Mouse (Mus musculus) hindbrain, embryonic 16.5 days (tissue): Measurements from ENCODE around the gene Lrrc61. TPM values are rescaled to one million over a fixed set of nuclear protein-coding genes. Genes with fewer than 3 reads are reported as not detected.

Experiments
- ATAC-seq: fragments of 200-750 bp; cut with Nextera tagmentation; 2 replicates; pipeline ENCODE4 v1.8.0; 2017; ENCODE audit warnings: moderate TSS enrichment, moderate library complexity
- H3K27ac ChIP-seq: fragments of 300-500 bp; sonication (generic); 2 replicates; pipeline ENCODE4 v1.5.1; 2014; ENCODE audit warnings: low read depth, mild to moderate bottlenecking, control low read depth, low read length, moderate library complexity
- H3K27me3 ChIP-seq: fragments of 300-500 bp; sonication (generic); replicated peaks from 2 replicates; pipeline ENCODE4 v1.6.1; 2014; ENCODE audit warnings: low read length; ENCODE audit not compliant: control insufficient read depth, insufficient read depth
- H3K36me3 ChIP-seq: fragments of 300-500 bp; sonication (generic); 2 replicates; pipeline ENCODE4 v1.6.1; 2014; ENCODE audit warnings: mild to moderate bottlenecking, low read length, moderate library complexity, mixed read lengths; ENCODE audit not compliant: control insufficient read depth, insufficient read depth
- H3K4me1 ChIP-seq: fragments of 300-500 bp; sonication (generic); 2 replicates; pipeline ENCODE4 v1.6.1; 2014; ENCODE audit warnings: low read depth, low read length; ENCODE audit not compliant: control insufficient read depth, insufficient read depth
- H3K4me2 ChIP-seq: fragments of 300-500 bp; sonication (generic); 2 replicates; pipeline ENCODE4 v1.6.1; 2014; ENCODE audit warnings: mild to moderate bottlenecking, low read length, control low read depth, moderate library complexity
- H3K4me3 ChIP-seq: fragments of 300-500 bp; sonication (generic); 2 replicates; pipeline ENCODE4 v1.5.1; 2014; ENCODE audit warnings: mild to moderate bottlenecking, low read length, control low read depth, moderate library complexity
- H3K9ac ChIP-seq: fragments of 300-500 bp; sonication (generic); 2 replicates; pipeline ENCODE4 v1.6.1; 2014; ENCODE audit warnings: low read depth, mild to moderate bottlenecking, control low read depth, low read length, moderate library complexity
- H3K9me3 ChIP-seq: fragments of 300-500 bp; sonication (generic); 2 replicates; pipeline ENCODE4 v1.6.1; 2014; ENCODE audit warnings: mild to moderate bottlenecking, low read length, moderate library complexity; ENCODE audit not compliant: control insufficient read depth
- WGBS: fragments of 180-500 bp; shearing (Covaris S2); extraction: QIAGEN DNeasy Blood & Tissue Kit; methylation state at CpG from one replicate; pipeline ENCODE4 v1.1.7; 2014; 5-methylcytosine and 5-hydroxymethylcytosine counted together
- polyA plus RNA-seq: library from polyadenylated mRNA; unstranded; fragments of >200 nt; fragmentation: Nextera tagmentation; extraction: Ambion mirVana; gene quantifications from 2 replicates; pipeline ENCODE4 v1.2.1, GENCODE M21; 2015

The Lrrc61 gene
- polyA plus RNA-seq, 1 experiment from 2014 or later, result 20.7 TPM

GRCm38 (mm10) chr6:48542631-48543030 lies 12.0 kb upstream of the Lrrc61 start:
- H3K36me3 ChIP-seq, result peaks cover 14% of the 10 kb centered on the region
- no peaks in the 10 kb centered on the region for H3K9me3 ChIP-seq
- no peak overlapping the region for H3K4me3 ChIP-seq
- WGBS, result 87% methylated on average over 3 of the region's 3 CpGs
- no peak overlapping the region for H3K9ac ChIP-seq
- H3K4me1 ChIP-seq, result peaks cover 17% of the 10 kb centered on the region
- ATAC-seq, result no peak
- no peak overlapping the region for H3K27ac ChIP-seq
- H3K4me2 ChIP-seq, result no peak overlapping the region
- H3K27me3 ChIP-seq, result no peaks in the 10 kb centered on the region

GRCm38 (mm10) chr6:48545251-48545650 lies 9.3 kb upstream of the Lrrc61 start:
- Histone ChIP-seq H3K4me3 (no peak overlapping the region), H3K27ac (no peak overlapping the region), H3K4me2 (no peak overlapping the region), H3K4me1 (no peaks in the 10 kb centered on the region), H3K27me3 (no peaks in the 10 kb centered on the region), H3K9me3 (no peaks in the 10 kb centered on the region), H3K9ac (no peak overlapping the region), H3K36me3 (peaks cover 9% of the 10 kb centered on the region)
- WGBS, result 75% methylated on average over 5 of the region's 5 CpGs
- no peak for ATAC-seq

- H3K4me1 ChIP-seq, result no peaks in the 10 kb centered on the region
- H3K9me3 ChIP-seq, result no peaks in the 10 kb centered on the region
- H3K4me2 ChIP-seq, result no peak overlapping the region
- no peak overlapping the region for H3K9ac ChIP-seq
- peak; percentile 22; the same call in 1 of the 2 replicates for ATAC-seq
- no peak overlapping the region for H3K4me3 ChIP-seq
- no peak overlapping the region for H3K27ac ChIP-seq
- no peaks in the 10 kb centered on the region for H3K27me3 ChIP-seq
- peaks cover 2% of the 10 kb centered on the region; the same call in 1 of the 2 replicates for H3K36me3 ChIP-seq
- 57% methylated on average over 1 of the region's 1 CpGs for WGBS
Observed at GRCm38 (mm10) chr6:48546271-48546670, 8.3 kb upstream of the Lrrc61 start.

- 79% methylated on average over 4 of the region's 4 CpGs for WGBS
- no peak overlapping the region for H3K4me3 ChIP-seq
- ATAC-seq, result no peak
- H3K9me3 ChIP-seq, result no peaks in the 10 kb centered on the region
- no peak overlapping the region for H3K4me2 ChIP-seq
- no peak overlapping the region for H3K9ac ChIP-seq
- H3K36me3 ChIP-seq, result peaks cover 2% of the 10 kb centered on the region; the same call in 1 of the 2 replicates
- H3K27me3 ChIP-seq, result no peaks in the 10 kb centered on the region
- no peaks in the 10 kb centered on the region for H3K4me1 ChIP-seq
- no peak overlapping the region for H3K27ac ChIP-seq
Observed at GRCm38 (mm10) chr6:48546858-48547257, 7.7 kb upstream of the Lrrc61 start.

- Histone ChIP-seq H3K4me2 (no peak overlapping the region), H3K4me3 (no peak overlapping the region), H3K9ac (no peak overlapping the region), H3K4me1 (no peaks in the 10 kb centered on the region), H3K36me3 (no peaks in the 10 kb centered on the region), H3K9me3 (no peaks in the 10 kb centered on the region), H3K27ac (no peak overlapping the region), H3K27me3 (no peaks in the 10 kb centered on the region)
- ATAC-seq, result no peak
- WGBS, result 91% methylated on average over 6 of the region's 6 CpGs
Observed at GRCm38 (mm10) chr6:48548314-48548713, 6.3 kb upstream of the Lrrc61 start.

GRCm38 (mm10) chr6:48552918-48553317 lies 1.7 kb upstream of the Lrrc61 start:
- Histone ChIP-seq H3K9me3 (no peaks in the 10 kb centered on the region), H3K27me3 (no peaks in the 10 kb centered on the region), H3K4me3 (no peak overlapping the region), H3K9ac (no peak overlapping the region), H3K27ac (no peak overlapping the region), H3K36me3 (no peaks in the 10 kb centered on the region; the same call in 1 of the 2 replicates), H3K4me1 (peaks cover 9% of the 10 kb centered on the region), H3K4me2 (no peak overlapping the region)
- WGBS, result 63% methylated on average over 4 of the region's 4 CpGs
- no peak for ATAC-seq

- H3K4me2 ChIP-seq, result peak overlapping the region; percentile 76
- H3K27me3 ChIP-seq, result no peaks in the 10 kb centered on the region
- H3K9me3 ChIP-seq, result no peaks in the 10 kb centered on the region
- 71% methylated on average over 4 of the region's 4 CpGs for WGBS
- peak overlapping the region; percentile 62 for H3K4me3 ChIP-seq
- peak overlapping the region; percentile 94 for H3K27ac ChIP-seq
- no peaks in the 10 kb centered on the region; the same call in 1 of the 2 replicates for H3K36me3 ChIP-seq
- ATAC-seq, result peak; percentile 19
- peaks cover 9% of the 10 kb centered on the region for H3K4me1 ChIP-seq
- peak overlapping the region; percentile 82 for H3K9ac ChIP-seq
Observed at GRCm38 (mm10) chr6:48553819-48554218, 777 bp upstream of the Lrrc61 start.

- peaks cover 9% of the 10 kb centered on the region for H3K4me1 ChIP-seq
- no peaks in the 10 kb centered on the region for H3K27me3 ChIP-seq
- peak overlapping the region; percentile 82 for H3K9ac ChIP-seq
- no peaks in the 10 kb centered on the region for H3K9me3 ChIP-seq
- peak overlapping the region; percentile 76 for H3K4me2 ChIP-seq
- peak overlapping the region; percentile 62 for H3K4me3 ChIP-seq
- peak overlapping the region; percentile 94 for H3K27ac ChIP-seq
- WGBS, result 30% methylated on average over 13 of the region's 14 CpGs
- peak; percentile 87 for ATAC-seq
- no peaks in the 10 kb centered on the region; the same call in 1 of the 2 replicates for H3K36me3 ChIP-seq
Observed at GRCm38 (mm10) chr6:48555104-48555890, 701 bp downstream of the Lrrc61 start.

- no peak for ATAC-seq
- WGBS, result 87% methylated on average over 3 of the region's 3 CpGs
- H3K4me2 ChIP-seq, result peak overlapping the region; percentile 76
- H3K27ac ChIP-seq, result no peak overlapping the region
- H3K27me3 ChIP-seq, result no peaks in the 10 kb centered on the region
- H3K4me1 ChIP-seq, result peaks cover 9% of the 10 kb centered on the region
- H3K9me3 ChIP-seq, result no peaks in the 10 kb centered on the region
- H3K36me3 ChIP-seq, result no peaks in the 10 kb centered on the region; the same call in 1 of the 2 replicates
- H3K9ac ChIP-seq, result no peak overlapping the region
- H3K4me3 ChIP-seq, result no peak overlapping the region; the same call in 1 of the 2 replicates
Observed at GRCm38 (mm10) chr6:48555956-48556355, 1.4 kb downstream of the Lrrc61 start.
